Mouse (Mus musculus): ENCODE data around the gene Rnase1. TPM values are rescaled to one million over a fixed set of nuclear protein-coding genes. Genes with fewer than 3 reads are reported as not detected.

Rnase1 gene
- total RNA-seq, 2 experiments from 2014 or later = not detected

GRCm38 (mm10) chr14:51152249-51152870 is 5.8 kb upstream of the Rnase1 start:
- no peak for TF ChIP-seq CTCF (IDR thresholded peaks at IDR 0.05)
- intact Hi-C loops (cut with DNase I) = no loop called here
- H3K4me3 ChIP-seq = no peak overlapping the region

GRCm38 (mm10) chr14:51150206-51150831 is 3.7 kb upstream of the Rnase1 start:
- intact Hi-C loops (cut with DNase I) = no loop called here
- Histone ChIP-seq H3K27ac (no peak overlapping the region), H3K4me3 (no peak overlapping the region)
- TF ChIP-seq CTCF (IDR thresholded peaks at IDR 0.05) = no peak
- DNase-seq = no peak

More at GRCm38 (mm10) chr14:51152249-51152870, 5.8 kb upstream of the Rnase1 start:
- no peak overlapping the region for H3K27ac ChIP-seq
- no peak for DNase-seq

GRCm38 (mm10) chr14:51149164-51149563 is 2.6 kb upstream of the Rnase1 start:
- no peak for TF ChIP-seq CTCF (IDR thresholded peaks at IDR 0.05)

GRCm38 (mm10) chr14:51148006-51148405 is 1.4 kb upstream of the Rnase1 start:
- no peak overlapping the region for H3K4me3 ChIP-seq
- H3K27ac ChIP-seq = no peak overlapping the region
- DNase-seq = no peak
- intact Hi-C loops (cut with DNase I) = no loop called here
- TF ChIP-seq CTCF (IDR thresholded peaks at IDR 0.05) = no peak

More at GRCm38 (mm10) chr14:51149164-51149563, 2.6 kb upstream of the Rnase1 start:
- no peak for DNase-seq
- intact Hi-C loops (cut with DNase I) = no loop called here
- Histone ChIP-seq H3K4me3 (no peak overlapping the region), H3K27ac (no peak overlapping the region)

- intact Hi-C loops (cut with DNase I) = no loop called here
- no peak for TF ChIP-seq CTCF (IDR thresholded peaks at IDR 0.05)
- Histone ChIP-seq H3K4me3 (no peak overlapping the region), H3K27ac (no peak overlapping the region)
- DNase-seq = no peak
Observed at GRCm38 (mm10) chr14:51145521-51145920, 1.1 kb downstream of the Rnase1 start.

- intact Hi-C loops (cut with DNase I) = no loop called here
- no peak for DNase-seq
- TF ChIP-seq CTCF (IDR thresholded peaks at IDR 0.05) = no peak
- Histone ChIP-seq H3K4me3 (no peak overlapping the region), H3K27ac (no peak overlapping the region)
Observed at GRCm38 (mm10) chr14:51144451-51144850, 2.1 kb downstream of the Rnase1 start.

GRCm38 (mm10) chr14:51143937-51144336 is 2.6 kb downstream of the Rnase1 start:
- no peak for DNase-seq
- intact Hi-C loops (cut with DNase I) = no loop called here
- Histone ChIP-seq H3K27ac (no peak overlapping the region), H3K4me3 (no peak overlapping the region)
- TF ChIP-seq CTCF (IDR thresholded peaks at IDR 0.05) = no peak

GRCm38 (mm10) chr14:51143287-51143686 is 3.3 kb downstream of the Rnase1 start:
- intact Hi-C loops (cut with DNase I) = no loop called here
- DNase-seq = no peak
- H3K4me3 ChIP-seq = no peak overlapping the region
- TF ChIP-seq CTCF (IDR thresholded peaks at IDR 0.05) = no peak
- no peak overlapping the region for H3K27ac ChIP-seq

- Histone ChIP-seq H3K4me3 (no peak overlapping the region), H3K27ac (no peak overlapping the region)
- intact Hi-C loops (cut with DNase I) = no loop called here
- TF ChIP-seq CTCF (IDR thresholded peaks at IDR 0.05) = no peak
- DNase-seq = no peak
Observed at GRCm38 (mm10) chr14:51142568-51142967, 4.0 kb downstream of the Rnase1 start.

GRCm38 (mm10) chr14:51142119-51142518 is 4.5 kb downstream of the Rnase1 start:
- no peak for TF ChIP-seq CTCF (IDR thresholded peaks at IDR 0.05)
- Histone ChIP-seq H3K27ac (no peak overlapping the region), H3K4me3 (no peak overlapping the region)
- intact Hi-C loops (cut with DNase I) = no loop called here
- no peak for DNase-seq

GRCm38 (mm10) chr14:51140342-51140741 is 6.2 kb downstream of the Rnase1 start:
- intact Hi-C loops (cut with DNase I) = no loop called here
- DNase-seq = no peak
- no peak overlapping the region for H3K4me3 ChIP-seq
- no peak for TF ChIP-seq CTCF (IDR thresholded peaks at IDR 0.05)
- H3K27ac ChIP-seq = no peak overlapping the region

GRCm38 (mm10) chr14:51132372-51132771 is 14.2 kb downstream of the Rnase1 start:
- no peak for TF ChIP-seq CTCF (IDR thresholded peaks at IDR 0.05)
- Histone ChIP-seq H3K27ac (no peak overlapping the region), H3K4me3 (no peak overlapping the region)
- DNase-seq = no peak
- intact Hi-C loops (cut with DNase I) = no loop called here

GRCm38 (mm10) chr14:51131086-51131815 is 15.3 kb downstream of the Rnase1 start:
- H3K27ac ChIP-seq = no peak overlapping the region
- DNase-seq = no peak
- TF ChIP-seq CTCF (IDR thresholded peaks at IDR 0.05) = no peak
- H3K4me3 ChIP-seq = no peak overlapping the region
- intact Hi-C loops (cut with DNase I) = no loop called here

Data from gastrocnemius, adult 2 months (tissue).